Mouse (Mus musculus): Measurements from ENCODE around the gene Zc2hc1c. TPM values are rescaled to one million over a fixed set of nuclear protein-coding genes. Genes with fewer than 3 reads are reported as not detected.

Gene Zc2hc1c
- 0.12 and 0.14 TPM in 2 replicates for polyA plus RNA-seq (2012; rRNA removed)

DNA sequence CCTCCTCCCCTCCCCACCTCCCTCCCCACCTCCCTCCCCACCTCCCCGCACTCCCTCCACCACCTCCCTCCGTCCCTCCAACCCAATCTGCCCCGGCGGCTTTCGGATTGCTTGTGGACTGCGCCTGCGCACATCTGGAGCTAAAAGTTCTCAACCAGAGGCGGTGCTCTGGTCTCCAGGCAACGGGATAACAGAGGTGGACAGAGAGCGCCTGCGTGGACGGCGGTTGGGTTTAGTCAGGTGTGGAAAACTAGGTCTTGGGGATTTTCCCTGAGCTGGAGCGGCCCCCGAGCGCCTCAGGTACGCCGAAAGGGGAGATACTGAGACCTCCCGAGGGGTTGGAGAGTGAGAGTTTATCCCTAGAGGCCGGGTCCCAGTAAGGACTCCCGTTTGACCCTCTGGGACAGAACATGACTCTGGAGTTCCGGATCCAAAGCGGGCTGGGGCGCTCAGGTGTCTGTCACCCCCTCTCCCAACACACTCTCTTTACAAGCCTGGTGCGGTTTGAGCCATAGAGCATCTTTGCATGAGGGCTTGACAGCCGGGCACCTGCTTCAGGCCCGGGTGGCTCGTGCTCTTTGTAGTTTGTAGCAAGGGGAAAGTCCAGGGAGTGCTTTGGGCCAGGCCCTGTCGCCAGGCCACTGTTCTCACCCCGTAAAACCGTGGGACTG is at the start of gene Zc2hc1c:
Gene Zc2hc1c (plus strand): TSS at position 106 of the 671 bp plus-strand sequence.

DNA sequence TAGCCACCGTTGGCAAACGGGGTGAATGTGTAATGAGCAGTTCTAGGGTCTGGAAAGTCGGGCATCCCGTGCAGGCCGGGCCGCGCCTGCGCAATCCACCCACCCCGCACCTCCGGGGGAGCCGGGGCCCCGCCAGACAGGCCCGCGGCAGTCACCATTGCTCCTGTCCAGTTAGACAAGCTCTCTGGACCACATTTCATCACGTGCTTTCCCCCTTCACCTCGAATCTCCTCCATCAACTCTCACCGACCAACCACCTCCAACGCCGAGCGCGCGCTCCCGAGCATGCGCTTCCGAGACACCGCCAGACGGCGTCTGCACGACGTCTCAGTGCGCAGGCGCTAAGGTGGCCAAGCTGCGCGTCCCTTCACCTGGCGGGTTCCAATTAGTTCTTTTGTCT is 18.1 kb upstream of the Zc2hc1c start, which contains the start of gene Mlh3:
Gene Mlh3 (minus strand): TSS at position 281 of the 400 bp plus-strand sequence.

DNA sequence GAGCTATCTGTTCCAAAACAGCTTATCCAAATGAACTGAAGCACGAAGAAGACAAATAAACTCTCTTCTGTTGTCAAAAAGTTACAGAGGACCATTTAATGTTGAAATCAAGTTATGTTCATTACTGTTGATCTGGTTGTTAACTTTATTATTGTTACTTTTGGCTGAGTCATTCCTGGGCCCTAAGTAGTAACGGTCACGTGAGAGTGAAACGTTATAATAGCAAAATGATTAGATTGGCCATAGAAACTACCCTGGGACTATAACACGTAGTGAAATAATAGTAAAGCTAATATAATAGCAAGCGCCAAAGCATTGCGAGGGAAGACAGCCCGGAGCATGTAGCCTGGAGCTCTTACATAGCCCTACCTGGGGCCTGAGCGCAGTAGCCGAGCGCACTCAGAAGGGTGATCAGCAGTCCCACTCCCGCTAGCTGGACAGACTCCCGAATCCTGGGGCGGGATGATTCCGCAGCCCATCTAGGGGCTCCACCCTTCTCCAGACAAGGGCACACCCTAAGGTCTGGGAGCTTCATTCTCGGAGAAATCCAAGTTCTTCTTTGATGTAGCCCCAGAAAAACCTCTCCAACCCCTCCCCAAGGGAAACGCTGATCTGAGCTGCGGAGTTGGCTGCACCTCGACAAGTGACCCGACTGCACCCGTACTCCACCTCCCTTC is 444 bp upstream of the Zc2hc1c start, which contains the start of gene Acyp1:
Gene Acyp1 (minus strand): TSS at position 630 of the 677 bp plus-strand sequence.

GRCm38 (mm10) chr12:85339243-85339729 is 50.9 kb downstream of the Zc2hc1c start, which contains the start of gene Nek9:
Nek9 (minus strand) TSS chr12:85339362.

Other genes starting within 250 kb of the Zc2hc1c start
- gene Prox2, start 177.8 kb upstream of the Zc2hc1c start, polyA plus RNA-seq (2012; rRNA removed), result 0.24 and 0.44 TPM in 2 replicates
- 30.4 and 32.0 TPM in 2 replicates for gene Dlst, start 177.8 kb upstream of the Zc2hc1c start, polyA plus RNA-seq (2012; rRNA removed)
- gene Rps6kl1, start 137.3 kb upstream of the Zc2hc1c start, polyA plus RNA-seq (2012; rRNA removed), result 0.35 and 0.47 TPM in 2 replicates
- gene Pgf, start 110.8 kb upstream of the Zc2hc1c start, polyA plus RNA-seq (2012; rRNA removed), result 0.54 and 1.4 TPM in 2 replicates
- 43.4 and 58.5 TPM in 2 replicates for gene Eif2b2, start 69.1 kb upstream of the Zc2hc1c start, polyA plus RNA-seq (2012; rRNA removed)
- gene Mlh3, start 18.0 kb upstream of the Zc2hc1c start, polyA plus RNA-seq (2012; rRNA removed), result 0.47 and 1.1 TPM in 2 replicates
- gene Acyp1, start 153 bp upstream of the Zc2hc1c start, polyA plus RNA-seq (2012; rRNA removed), result 0.88 and 1.3 TPM in 2 replicates
- gene Nek9, start 50.8 kb downstream of the Zc2hc1c start, polyA plus RNA-seq (2012; rRNA removed), result 6.2 and 6.3 TPM in 2 replicates
- 190 and 255 TPM in 2 replicates for gene Tmed10, start 86.3 kb downstream of the Zc2hc1c start, polyA plus RNA-seq (2012; rRNA removed)
- gene Fos, start 185.3 kb downstream of the Zc2hc1c start, polyA plus RNA-seq (2012; rRNA removed), result 53.9 and 68.9 TPM in 2 replicates

All from stomach, adult 2 months (tissue).